In the genomic region with DNA sequence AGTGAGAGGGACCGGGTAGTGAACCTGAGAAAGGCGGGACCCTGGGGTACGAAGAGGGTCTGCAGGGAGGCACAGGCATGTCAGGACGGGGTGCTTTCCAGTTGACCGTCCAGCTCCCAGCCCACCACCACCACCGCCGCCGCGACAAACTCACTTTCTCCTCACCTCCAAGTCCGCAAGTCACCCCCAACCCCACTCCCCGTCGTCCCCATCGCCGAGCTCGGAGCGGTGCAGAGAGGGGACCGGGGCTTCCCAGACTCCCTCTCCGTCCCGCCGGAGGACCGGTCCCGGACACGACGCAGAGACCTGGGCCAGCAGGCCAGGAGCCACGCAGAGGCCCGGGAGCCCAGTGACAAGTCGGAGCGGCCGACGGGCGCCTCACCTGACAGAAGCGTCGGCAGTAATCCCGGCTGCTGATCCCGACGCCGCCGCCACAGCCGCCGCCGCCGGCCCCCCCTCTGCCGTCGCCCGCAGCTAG, we compare ENCODE assay signal across 8 mouse cellular contexts. TPM values are rescaled to one million over a fixed set of nuclear protein-coding genes. Genes with fewer than 3 reads are reported as not detected.
DNase-seq lines count a peak whose midpoint lies in the region; ATAC-seq and TF ChIP-seq lines count a peak whose summit lies in the region.

No protein-coding gene starts in this region.

- TF ChIP-seq POLR2A in myocyte (IDR thresholded peaks at IDR 0.05; ENCODE audit: insufficient read length, low read depth), result no peak

- peak overlapping the region; percentile 78 for H3K4me2 ChIP-seq in neural tube, embryonic 11.5 days (ENCODE audit: low read depth)
- peak overlapping the region; percentile 76 for H3K4me2 ChIP-seq in intestine, embryonic 15.5 days (replicated peaks)
- H3K4me2 ChIP-seq in myocyte (ENCODE audit: low read depth), result peak overlapping the region; percentile 71

- peak overlapping the region; percentile 89 for H3K9ac ChIP-seq in neural tube, embryonic 11.5 days (ENCODE audit: low read length)
- H3K9ac ChIP-seq in intestine, embryonic 15.5 days, result peak overlapping the region; percentile 96

- peak; percentile 58 for ATAC-seq in cerebellum, adult (ENCODE audit: insufficient number of reproducible peaks, low FRiP score, low TSS enrichment)
- peak; percentile 40 for ATAC-seq in neural tube, embryonic 11.5 days (ENCODE audit: insufficient read depth, low FRiP score, low TSS enrichment)
- ATAC-seq in intestine, embryonic 15.5 days, result peak; percentile 66

- peaks cover 82% of the 10 kb centered on the region for H3K79me2 ChIP-seq in myocyte (ENCODE audit: control insufficient read depth, insufficient read depth)

- H3K36me3 ChIP-seq in neural tube, embryonic 11.5 days (ENCODE audit: control insufficient read depth, insufficient read depth, low read length), result 0 out of 2 replicates have a peak, but pooled peaks cover 3% of the 10 kb centered on the region
- peaks cover 4% of the 10 kb centered on the region for H3K36me3 ChIP-seq in intestine, embryonic 15.5 days
- peaks cover 22% of the 10 kb centered on the region for H3K36me3 ChIP-seq in myocyte (ENCODE audit: control insufficient read depth, insufficient read depth)

- peak overlapping the region; percentile 90 for H3ac ChIP-seq in myocyte (ENCODE audit: control insufficient read depth, insufficient read length)

- no peaks in the 10 kb centered on the region for H3K9me3 ChIP-seq in neural tube, embryonic 11.5 days (ENCODE audit: control insufficient read depth, low read length)
- H3K9me3 ChIP-seq in intestine, embryonic 15.5 days, result no peaks in the 10 kb centered on the region

- DNase-seq in cerebellum, postnatal 25 days, result no peak
- no peak for DNase-seq in neural tube, embryonic 11.5 days (ENCODE audit: low spot score)
- DNase-seq in neural tube, embryonic 10.5 days (ENCODE audit: extremely low spot score, low spot score), result no peak
- DNase-seq in T-cell, adult 2 months (ENCODE audit: low spot score), result no peak
- no peak for DNase-seq in left cerebral cortex, postnatal 10 days (ENCODE audit: extremely low spot score in 1 of 2, low spot score in 2 of 2)

- no peaks in the 10 kb centered on the region for H3K27me3 ChIP-seq in neural tube, embryonic 11.5 days (ENCODE audit: control insufficient read depth, insufficient read depth, low read length)
- H3K27me3 ChIP-seq in intestine, embryonic 15.5 days (replicated peaks), result no peaks in the 10 kb centered on the region
- no peaks in the 10 kb centered on the region for H3K27me3 ChIP-seq in myocyte (ENCODE audit: control insufficient read depth, insufficient read depth, insufficient read length)

- peak overlapping the region; percentile 92 for H3K4me3 ChIP-seq in neural tube, embryonic 11.5 days (ENCODE audit: low read depth, low read length)
- H3K4me3 ChIP-seq in intestine, embryonic 15.5 days (replicated peaks), result peak overlapping the region; percentile 92
- H3K4me3 ChIP-seq in myocyte, result peak overlapping the region; percentile 88

- peaks cover 11% of the 10 kb centered on the region for H3K4me1 ChIP-seq in neural tube, embryonic 11.5 days (ENCODE audit: control insufficient read depth, insufficient read depth, low read length)
- H3K4me1 ChIP-seq in intestine, embryonic 15.5 days (replicated peaks), result peaks cover 7% of the 10 kb centered on the region

- peak overlapping the region; percentile 86 for H3K27ac ChIP-seq in neural tube, embryonic 11.5 days (ENCODE audit: low read depth, low read length)
- H3K27ac ChIP-seq in intestine, embryonic 15.5 days, result peak overlapping the region; percentile 97

- WGBS in neural tube, embryonic 11.5 days, result under 1% methylated on average over 39 of the region's 45 CpGs
- WGBS in intestine, embryonic 15.5 days, result under 1% methylated on average over 42 of the region's 45 CpGs

- intact Hi-C loops in left cerebral cortex, postnatal 10 days (cut with DNase I), result no loop called here

TF ChIP-seq in myocyte, 11 proteins besides CTCF, POLR2A, EP300 and RAD21:
- TF ChIP-seq CEBPB (IDR thresholded peaks at IDR 0.05; ENCODE audit: insufficient read depth, poor library complexity, severe bottlenecking) (no peak), TCF12 (IDR thresholded peaks at IDR 0.05; ENCODE audit: insufficient read depth, poor library complexity, severe bottlenecking) (no peak), MYOD1 (IDR thresholded peaks at IDR 0.05; ENCODE audit: control insufficient read depth in 1 of 3, insufficient read length in 2 of 3, low read depth in 2 of 3) (no peak), TCF3 (IDR thresholded peaks at IDR 0.05; ENCODE audit: insufficient read length, low read depth) (no peak), MAX (IDR thresholded peaks at IDR 0.05; ENCODE audit: low read depth) (no peak), E2F4 (IDR thresholded peaks at IDR 0.05; ENCODE audit: insufficient read depth) (no peak), POLR2AphosphoS2 (IDR thresholded peaks at IDR 0.05; ENCODE audit: insufficient read length, low read depth) (no peak), MYOG (IDR thresholded peaks at IDR 0.05; ENCODE audit: control insufficient read depth in 1 of 3, insufficient read depth in 1 of 3, insufficient read length in 2 of 3, low read depth in 2 of 3) (no peak), SRF (IDR thresholded peaks at IDR 0.05; ENCODE audit: control insufficient read depth, insufficient read length, low read depth) (no peak), REST (IDR thresholded peaks at IDR 0.05; ENCODE audit: insufficient read depth, insufficient read length) (no peak), USF1 (IDR thresholded peaks at IDR 0.05; ENCODE audit: low read depth) (no peak)

RNA-seq across cellular contexts. Expression of gene Zfp654, which starts 0.3 kb away (rescaled TPM):
- 9.5 and 10.3 TPM in 2 replicates for polyA plus RNA-seq in neural tube, embryonic 11.5 days (2014; fragmentation: Nextera tagmentation; extraction: Ambion mirVana)
- polyA plus RNA-seq in intestine, embryonic 15.5 days (2015; fragmentation: Nextera tagmentation; extraction: Ambion mirVana), result 4.6 and 5.5 TPM in 2 replicates
- polyA plus RNA-seq in myocyte (2012; fragmentation: generic; extraction: Trizol), result 1.3 TPM
- total RNA-seq in left cerebral cortex, postnatal 10 days (2021), result 10 to 100 TPM; 13.1 to 14.4 TPM

RNA-seq across cellular contexts. Expression of gene Cggbp1, which starts 0.7 kb away (rescaled TPM):
- 126 and 129 TPM in 2 replicates for polyA plus RNA-seq in neural tube, embryonic 11.5 days (2014; fragmentation: Nextera tagmentation; extraction: Ambion mirVana)
- 54.0 and 63.3 TPM in 2 replicates for polyA plus RNA-seq in intestine, embryonic 15.5 days (2015; fragmentation: Nextera tagmentation; extraction: Ambion mirVana)
- 20.5 TPM for polyA plus RNA-seq in myocyte (2012; fragmentation: generic; extraction: Trizol)
- 10 to 100 TPM; 53.6 to 58.1 TPM for total RNA-seq in left cerebral cortex, postnatal 10 days (2021)
